Mouse (Mus musculus) spleen, adult 10 weeks (tissue): ENCODE data around the gene Olfr1350. TPM values are rescaled to one million over a fixed set of nuclear protein-coding genes. Genes with fewer than 3 reads are reported as not detected.

Source experiments
- polyA plus RNA-seq: library from polyadenylated mRNA; stranded (reverse); fragments of 350-450 nt; fragmentation: Illumina TruSeq; extraction: RNeasy Lipid Tissue Mini Kit (QIAGEN cat#74804); gene quantifications from one replicate; pipeline ENCODE4 v1.2.3, GENCODE M21; 2015; ENCODE audit warnings: low replicate concordance; ENCODE audit not compliant: insufficient read depth

The Olfr1350 gene
- not detected for polyA plus RNA-seq

GRCm38 (mm10) chr7:6564541-6564940, at the start of gene Olfr1350:
Olfr1350 (plus strand) TSS chr7:6564841.

DNA sequence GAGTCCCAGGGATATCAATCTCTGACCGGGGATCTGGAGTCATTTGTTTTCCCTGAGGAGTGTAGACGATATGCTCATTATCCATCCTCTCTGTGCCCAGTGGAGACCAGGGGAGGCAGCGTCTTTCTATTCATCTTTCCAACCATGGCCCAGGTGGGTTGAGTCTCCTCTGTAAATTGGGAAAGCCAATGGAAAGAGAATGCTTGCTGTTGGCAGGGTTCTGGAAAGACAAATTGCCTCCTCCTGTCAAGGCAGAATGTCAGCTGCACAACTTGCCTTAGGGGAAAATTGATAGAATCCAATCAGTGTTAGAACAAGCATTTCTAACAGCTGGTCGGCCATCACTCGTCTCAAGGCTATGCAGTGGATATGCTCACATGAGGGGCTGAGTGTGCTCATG, 41.8 kb upstream of the Olfr1350 start, which contains the start of gene Olfr1349:
Olfr1349 (minus strand) TSS at position 101 of the 400 bp plus-strand sequence.

Other genes starting within 250 kb of the Olfr1350 start
- 4.1 TPM for gene Zfp583, start 233.6 kb upstream of the Olfr1350 start, polyA plus RNA-seq
- 0.54 TPM for gene Gm3854, start 221.1 kb upstream of the Olfr1350 start, polyA plus RNA-seq
- 6.7 TPM for gene Zfp78, start 201.6 kb upstream of the Olfr1350 start, polyA plus RNA-seq
- 10.9 TPM for gene Zfp28, start 181.5 kb upstream of the Olfr1350 start, polyA plus RNA-seq
- not detected for gene Smim17, start 166.1 kb upstream of the Olfr1350 start, polyA plus RNA-seq
- not detected for gene Gm20715, start 154.6 kb upstream of the Olfr1350 start, polyA plus RNA-seq
- gene Olfr1344, start 126.2 kb upstream of the Olfr1350 start, polyA plus RNA-seq, result not detected
- not detected for gene Olfr1336, start 108.7 kb upstream of the Olfr1350 start, polyA plus RNA-seq
- not detected for gene Olfr1346, start 97.7 kb upstream of the Olfr1350 start, polyA plus RNA-seq
- not detected for gene Olfr5, start 77.9 kb upstream of the Olfr1350 start, polyA plus RNA-seq
- not detected for gene Olfr1347, start 65.1 kb upstream of the Olfr1350 start, polyA plus RNA-seq
- not detected for gene Olfr1348, start 56.1 kb upstream of the Olfr1350 start, polyA plus RNA-seq
- not detected for gene Olfr1349, start 41.9 kb upstream of the Olfr1350 start, polyA plus RNA-seq
- gene Zim1, start 131.6 kb downstream of the Olfr1350 start, polyA plus RNA-seq, result 0.48 TPM
- 4.6 TPM for gene Peg3, start 165.6 kb downstream of the Olfr1350 start, polyA plus RNA-seq
- gene Usp29, start 165.7 kb downstream of the Olfr1350 start, polyA plus RNA-seq, result not detected